Comparison of ENCODE assay signal across 25 mouse cellular contexts in the genomic region with DNA sequence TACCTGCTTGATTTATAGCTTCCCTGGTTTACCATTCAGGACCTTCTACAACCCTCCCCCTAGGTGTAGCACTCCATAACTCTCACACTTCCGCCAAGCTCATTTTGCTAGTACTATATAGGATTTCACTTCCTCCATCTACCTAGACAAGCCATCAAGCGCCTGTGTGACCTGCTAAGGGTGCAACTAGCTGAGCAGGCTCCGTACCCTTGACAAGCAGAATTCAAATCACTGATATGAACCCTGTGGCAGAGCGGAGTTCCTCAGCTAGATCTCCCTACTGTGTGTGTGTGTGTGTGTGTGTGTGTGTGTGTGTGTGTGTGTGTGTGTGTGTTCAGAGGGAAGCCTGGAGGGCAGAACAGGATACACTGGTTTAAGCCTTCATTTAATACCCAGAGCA. TPM values are rescaled to one million over a fixed set of nuclear protein-coding genes. Genes with fewer than 3 reads are reported as not detected.
A peak's percentile ranks its signal among the peaks of the same experiment; 100 is the strongest.
DNase-seq lines count a peak whose midpoint lies in the region; ATAC-seq lines count a peak whose summit lies in the region.
"Had no signal": no experiment of that assay in that cellular context is flagged by ENCODE, and none has a peak within 500 bp of the region (broad histone marks: within the 10 kb centered on the region; RNA-seq: fewer than 3 reads in every experiment).

No protein-coding gene starts in this region.

- H3K9ac ChIP-seq in heart, embryonic 12.5 days, result no peak overlapping the region
- H3K9ac ChIP-seq: embryonic facial prominence, embryonic 15.5 days; forebrain, postnatal 0 days; heart, embryonic 13.5 days; hindbrain, embryonic 14.5 days had no signal

- H3K9me3 ChIP-seq in heart, embryonic 12.5 days (replicated peaks), result no peaks in the 10 kb centered on the region
- H3K9me3 ChIP-seq: embryonic facial prominence, embryonic 15.5 days; heart, embryonic 13.5 days had no signal

- no peak for ATAC-seq in cerebellum, adult (ENCODE audit: insufficient number of reproducible peaks, low FRiP score, low TSS enrichment)
- ATAC-seq in heart, embryonic 12.5 days (ENCODE audit: insufficient number of reproducible peaks, low FRiP score), result no peak
- ATAC-seq: activated CD4-positive, CD25-positive, alpha-beta regulatory T cell, adult 4 months; CD4-positive, CD25-positive, alpha-beta regulatory T cell, adult 4 months; forebrain, embryonic 14.5 days; forebrain, postnatal 0 days; hindbrain, postnatal 0 days; inflammation-experienced regulatory T-cells, adult 6 months had no signal

- no peak overlapping the region for H3K4me2 ChIP-seq in heart, embryonic 12.5 days
- H3K4me2 ChIP-seq: embryonic facial prominence, embryonic 15.5 days; heart, embryonic 13.5 days; hindbrain, embryonic 14.5 days had no signal

- WGBS in heart, embryonic 12.5 days, result 73% methylated on average over 4 of the region's 4 CpGs

- H3K27ac ChIP-seq in heart, embryonic 12.5 days (ENCODE audit: poor library complexity, severe bottlenecking), result no peak overlapping the region
- H3K27ac ChIP-seq: embryonic facial prominence, embryonic 15.5 days; gastrocnemius, adult 2 months; heart, embryonic 13.5 days; hindbrain, embryonic 14.5 days; hindbrain, postnatal 0 days had no signal

- peak; percentile 11 to 21 for DNase-seq in cerebellum, postnatal 14 days
- DNase-seq in heart, adult 11 months, result peak; percentile 67
- DNase-seq in A20 (ENCODE audit: low read depth, low spot score), result peak; percentile 34
- no peak for DNase-seq in right cerebral cortex, postnatal 4 days
- DNase-seq: adrenal gland, adult 8-10 months; adrenal gland, postnatal 25 days; embryo, embryonic 11 days; forebrain, postnatal 0 days; gastrocnemius, adult 2 months; gastrocnemius, postnatal 14 days; heart, adult 18-20 months; heart, postnatal 14 days; heart, postnatal 4 days; kidney, adult 11 months; kidney, adult 8-10 months had no signal

- no peaks in the 10 kb centered on the region for H3K4me1 ChIP-seq in heart, embryonic 12.5 days (replicated peaks)
- H3K4me1 ChIP-seq: embryonic facial prominence, embryonic 15.5 days; heart, embryonic 13.5 days had no signal

- H3K27me3 ChIP-seq in heart, embryonic 12.5 days (replicated peaks), result no peaks in the 10 kb centered on the region
- H3K27me3 ChIP-seq: embryonic facial prominence, embryonic 15.5 days; heart, embryonic 13.5 days had no signal

- no peaks in the 10 kb centered on the region for H3K36me3 ChIP-seq in heart, embryonic 12.5 days
- H3K36me3 ChIP-seq: embryonic facial prominence, embryonic 15.5 days; heart, embryonic 13.5 days had no signal

- no peak overlapping the region for H3K4me3 ChIP-seq in heart, embryonic 12.5 days
- H3K4me3 ChIP-seq: embryonic facial prominence, embryonic 15.5 days; gastrocnemius, adult 2 months; heart, embryonic 13.5 days had no signal

RNA-seq across cellular contexts. Expression of a gene that starts 37.4 kb away (rescaled TPM):
- polyA plus RNA-seq in heart, embryonic 12.5 days (2016; fragmentation: Nextera tagmentation; extraction: Ambion mirVana), result 34.7 and 37.5 TPM in 2 replicates
